Mouse (Mus musculus): ENCODE measurements at regions not wholly inside any gene's neighbourhood (a gene's known extent, or its start where the extent isn't known, plus 50 kb on each side); places are given as distances from the start of the nearest gene placed in this dataset.

DNA sequence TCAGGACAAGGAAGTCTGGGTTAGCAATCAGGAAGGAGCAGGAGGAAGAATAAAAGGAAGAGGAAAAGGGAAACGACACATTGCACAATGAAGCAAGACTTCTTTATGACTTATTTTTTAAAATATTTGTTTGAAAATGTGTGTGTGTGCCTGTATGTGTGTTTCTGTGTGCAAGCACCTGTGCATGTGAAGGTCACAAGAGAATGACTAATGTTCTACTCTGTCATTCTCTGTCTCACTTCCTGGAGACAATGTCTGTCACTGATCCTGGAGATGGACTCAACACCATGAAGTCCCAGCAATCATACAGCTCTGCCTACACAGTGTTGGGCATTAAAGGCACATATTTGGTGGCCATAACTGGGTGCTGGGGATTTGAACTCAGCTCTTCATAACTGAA is 96.2 kb upstream of the Trib2 start:
- no peak overlapping the region for H3K27ac ChIP-seq (ENCODE audit: control insufficient read depth, insufficient read depth, low read depth, low read length, poor library complexity)
- H3K4me1 ChIP-seq (ENCODE audit: control insufficient read depth, insufficient read depth, low read length), result no peaks in the 10 kb centered on the region
- H3K4me3 ChIP-seq (replicated peaks; ENCODE audit: control insufficient read depth, low read depth, low read length), result no peak overlapping the region
- 27% methylated on average over 1 of the region's 1 CpGs for WGBS
- TF ChIP-seq POLR2A (IDR thresholded peaks at IDR 0.05; ENCODE audit: borderline replicate concordance, control insufficient read depth, low read depth, low read length) (no peak), CTCF (IDR thresholded peaks at IDR 0.05; ENCODE audit: control insufficient read depth, insufficient read depth, low read length) (no peak)

DNA sequence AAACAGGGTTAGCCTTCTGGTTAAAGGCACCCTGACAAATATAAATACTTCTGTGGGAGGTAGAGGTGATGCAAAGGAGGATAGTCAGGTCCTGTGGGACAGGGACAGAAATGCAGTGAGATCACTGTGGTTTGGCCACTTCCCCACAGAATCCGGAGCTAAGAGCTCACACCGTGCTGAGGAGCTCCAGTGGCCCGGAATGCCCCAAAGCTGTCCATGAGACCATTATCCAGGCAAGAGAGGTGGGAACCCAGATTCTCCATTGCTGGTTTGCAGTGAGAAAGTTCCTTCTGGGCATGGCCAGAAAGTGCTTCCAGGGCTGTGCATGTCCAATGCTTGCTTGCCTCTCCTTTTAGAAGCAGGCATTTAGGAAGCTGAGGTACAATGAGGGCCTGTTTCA is 95.8 kb upstream of the Trib2 start:
- no peak for TF ChIP-seq POLR2A (IDR thresholded peaks at IDR 0.05; ENCODE audit: borderline replicate concordance, control insufficient read depth, low read depth, low read length)
- no peak for TF ChIP-seq CTCF (IDR thresholded peaks at IDR 0.05; ENCODE audit: control insufficient read depth, insufficient read depth, low read length)
- H3K27ac ChIP-seq (ENCODE audit: control insufficient read depth, insufficient read depth, low read depth, low read length, poor library complexity), result no peak overlapping the region
- no peaks in the 10 kb centered on the region for H3K4me1 ChIP-seq (ENCODE audit: control insufficient read depth, insufficient read depth, low read length)
- no peak overlapping the region for H3K4me3 ChIP-seq (replicated peaks; ENCODE audit: control insufficient read depth, low read depth, low read length)
- WGBS, result 52% methylated on average over 3 of the region's 3 CpGs

DNA sequence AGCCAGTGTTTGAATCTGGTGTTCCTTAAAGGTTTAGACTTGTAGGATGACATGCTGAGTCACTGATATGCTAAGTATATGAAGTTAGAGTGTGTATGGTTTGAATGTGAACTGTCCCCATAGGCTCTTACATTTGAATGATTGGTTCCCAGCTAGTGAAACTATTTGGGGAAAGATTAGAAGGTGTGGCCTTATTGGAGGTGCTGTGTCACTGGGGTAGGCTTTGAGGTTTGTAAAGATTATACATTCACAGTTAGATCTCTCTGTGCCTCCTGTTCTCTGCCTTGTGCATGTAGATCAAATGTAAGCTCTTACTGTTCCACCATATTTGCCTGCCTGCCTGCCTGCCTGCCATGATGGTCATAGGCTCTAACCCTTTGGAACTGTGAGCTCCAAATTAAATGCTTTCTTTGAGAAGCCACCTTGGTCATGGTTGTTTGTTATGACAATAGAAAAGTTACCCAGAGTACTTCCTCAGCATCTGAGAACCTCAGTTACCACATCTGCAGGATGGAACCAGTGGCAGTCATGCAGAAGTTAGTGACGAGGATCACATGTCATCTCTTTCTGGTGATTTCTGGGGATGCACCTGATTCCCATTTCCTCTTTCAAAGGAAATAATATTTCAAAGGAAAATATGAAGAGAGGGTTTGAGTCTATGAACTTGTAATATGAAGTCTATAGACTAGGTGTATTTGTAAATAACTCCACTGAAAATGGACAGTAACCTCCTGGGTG is 94.7 kb upstream of the Trib2 start:
- H3K4me1 ChIP-seq (ENCODE audit: control insufficient read depth, insufficient read depth, low read length), result no peaks in the 10 kb centered on the region
- 67% methylated on average over 1 of the region's 1 CpGs for WGBS
- TF ChIP-seq POLR2A (IDR thresholded peaks at IDR 0.05; ENCODE audit: borderline replicate concordance, control insufficient read depth, low read depth, low read length), result no peak
- TF ChIP-seq CTCF (IDR thresholded peaks at IDR 0.05; ENCODE audit: control insufficient read depth, insufficient read depth, low read length), result no peak

DNA sequence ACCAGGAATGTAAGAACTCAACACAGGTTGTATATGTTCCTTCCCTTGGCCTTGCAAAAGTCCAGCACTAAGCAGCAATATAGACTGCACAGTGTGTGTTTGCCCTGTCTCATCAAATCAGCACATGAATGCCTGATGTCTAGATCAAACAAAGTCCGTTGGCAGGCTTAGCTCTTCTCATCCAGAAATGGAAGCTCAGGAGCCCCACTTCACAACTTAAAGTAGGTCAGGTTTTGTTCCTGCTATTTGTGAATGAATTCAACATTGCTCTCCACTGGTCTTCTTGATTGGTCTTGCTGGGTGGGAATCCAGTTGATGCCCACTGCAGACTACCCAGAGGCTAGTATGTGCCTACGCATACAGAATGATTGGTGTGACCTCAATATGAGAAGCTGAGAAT is 80.8 kb upstream of the Trib2 start:
- WGBS, result 87% methylated on average over 2 of the region's 2 CpGs
- Histone ChIP-seq H3K27ac (ENCODE audit: control insufficient read depth, insufficient read depth, low read depth, low read length, poor library complexity) (no peak overlapping the region), H3K4me3 (replicated peaks; ENCODE audit: control insufficient read depth, low read depth, low read length) (no peak overlapping the region), H3K4me1 (ENCODE audit: control insufficient read depth, insufficient read depth, low read length) (no peaks in the 10 kb centered on the region; the same call in 1 of the 2 replicates)
- TF ChIP-seq CTCF (IDR thresholded peaks at IDR 0.05; ENCODE audit: control insufficient read depth, insufficient read depth, low read length), result no peak
- no peak for TF ChIP-seq POLR2A (IDR thresholded peaks at IDR 0.05; ENCODE audit: borderline replicate concordance, control insufficient read depth, low read depth, low read length)

More for the DNA sequence above, 94.7 kb upstream of the Trib2 start:
- no peak overlapping the region for H3K27ac ChIP-seq (ENCODE audit: control insufficient read depth, insufficient read depth, low read depth, low read length, poor library complexity)
- no peak overlapping the region for H3K4me3 ChIP-seq (replicated peaks; ENCODE audit: control insufficient read depth, low read depth, low read length)

DNA sequence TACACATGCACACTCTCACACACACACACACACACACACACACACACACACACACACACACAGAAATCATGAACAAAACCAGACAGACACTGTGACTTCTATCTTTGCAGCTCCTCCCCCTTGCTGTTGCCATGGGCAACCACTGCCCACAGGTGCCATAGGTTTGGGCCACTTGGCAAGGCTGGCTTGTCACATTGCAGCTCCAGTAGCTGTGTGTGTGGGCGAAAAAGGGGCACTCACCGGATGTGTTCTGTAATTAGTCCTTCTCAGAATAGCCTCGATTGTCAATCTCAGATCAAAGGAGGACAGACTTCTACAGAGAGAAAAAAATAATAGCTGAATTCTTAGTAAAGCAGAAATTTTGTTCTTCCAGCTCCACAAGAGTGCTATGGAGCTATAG is 79.8 kb upstream of the Trib2 start:
- 51% methylated on average over 3 of the region's 3 CpGs for WGBS
- Histone ChIP-seq H3K27ac (ENCODE audit: control insufficient read depth, insufficient read depth, low read depth, low read length, poor library complexity) (no peak overlapping the region), H3K4me3 (replicated peaks; ENCODE audit: control insufficient read depth, low read depth, low read length) (no peak overlapping the region)

DNA sequence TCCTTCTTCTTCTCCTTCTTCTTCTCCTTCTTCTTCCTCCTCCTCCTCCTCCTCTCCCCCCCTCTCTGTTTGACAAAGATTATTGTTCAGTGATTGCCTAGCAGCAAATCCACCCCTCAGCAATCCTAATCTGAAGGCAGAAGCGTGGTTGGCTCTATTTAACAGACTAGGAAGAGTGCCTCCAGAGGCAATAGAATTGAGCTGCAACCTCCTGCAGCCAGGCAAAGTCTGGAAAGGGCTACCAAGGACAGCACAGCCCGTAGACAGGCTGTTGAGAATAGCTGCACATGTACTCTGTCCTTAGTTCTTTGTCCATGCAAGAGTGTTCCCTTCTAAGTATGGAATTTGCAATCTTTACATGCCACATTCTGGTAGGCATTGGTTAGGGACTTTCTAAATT is 78.5 kb upstream of the Trib2 start:
- 51% methylated on average over 2 of the region's 2 CpGs for WGBS
- Histone ChIP-seq H3K27ac (ENCODE audit: control insufficient read depth, insufficient read depth, low read depth, low read length, poor library complexity) (no peak overlapping the region), H3K4me3 (replicated peaks; ENCODE audit: control insufficient read depth, low read depth, low read length) (no peak overlapping the region), H3K4me1 (ENCODE audit: control insufficient read depth, insufficient read depth, low read length) (no peaks in the 10 kb centered on the region; the same call in 1 of the 2 replicates)
- TF ChIP-seq POLR2A (IDR thresholded peaks at IDR 0.05; ENCODE audit: borderline replicate concordance, control insufficient read depth, low read depth, low read length) (no peak), CTCF (IDR thresholded peaks at IDR 0.05; ENCODE audit: control insufficient read depth, insufficient read depth, low read length) (no peak)

More for the DNA sequence above, 79.8 kb upstream of the Trib2 start:
- TF ChIP-seq POLR2A (IDR thresholded peaks at IDR 0.05; ENCODE audit: borderline replicate concordance, control insufficient read depth, low read depth, low read length), result no peak
- TF ChIP-seq CTCF (IDR thresholded peaks at IDR 0.05; ENCODE audit: control insufficient read depth, insufficient read depth, low read length), result no peak
- H3K4me1 ChIP-seq (ENCODE audit: control insufficient read depth, insufficient read depth, low read length), result no peaks in the 10 kb centered on the region; the same call in 1 of the 2 replicates

DNA sequence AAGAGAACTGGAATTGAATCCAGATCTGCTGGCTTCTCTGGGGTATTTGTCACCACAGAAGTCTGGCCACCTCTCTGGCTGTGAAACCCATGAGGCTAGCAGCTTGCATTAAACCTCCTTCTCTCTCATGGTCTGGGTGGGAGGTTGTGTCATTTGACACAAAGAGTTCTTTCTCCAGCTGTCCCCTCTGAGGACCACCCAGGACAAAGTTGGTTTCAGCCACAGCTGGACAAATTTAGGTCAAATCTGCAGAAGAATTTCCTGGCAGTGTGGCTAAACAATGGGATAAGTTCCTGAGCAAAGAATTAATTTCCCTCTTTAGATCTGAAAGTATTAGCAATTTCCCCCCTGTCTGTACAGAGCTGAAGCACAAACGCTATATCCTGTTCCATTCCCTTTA is 73.9 kb upstream of the Trib2 start:
- TF ChIP-seq POLR2A (IDR thresholded peaks at IDR 0.05; ENCODE audit: borderline replicate concordance, control insufficient read depth, low read depth, low read length), result no peak
- no peak for TF ChIP-seq CTCF (IDR thresholded peaks at IDR 0.05; ENCODE audit: control insufficient read depth, insufficient read depth, low read length)
- no peaks in the 10 kb centered on the region; the same call in 1 of the 2 replicates for H3K4me1 ChIP-seq (ENCODE audit: control insufficient read depth, insufficient read depth, low read length)
- no peak overlapping the region for H3K27ac ChIP-seq (ENCODE audit: control insufficient read depth, insufficient read depth, low read depth, low read length, poor library complexity)
- 82% methylated on average over 1 of the region's 1 CpGs for WGBS
- no peak overlapping the region for H3K4me3 ChIP-seq (replicated peaks; ENCODE audit: control insufficient read depth, low read depth, low read length)

DNA sequence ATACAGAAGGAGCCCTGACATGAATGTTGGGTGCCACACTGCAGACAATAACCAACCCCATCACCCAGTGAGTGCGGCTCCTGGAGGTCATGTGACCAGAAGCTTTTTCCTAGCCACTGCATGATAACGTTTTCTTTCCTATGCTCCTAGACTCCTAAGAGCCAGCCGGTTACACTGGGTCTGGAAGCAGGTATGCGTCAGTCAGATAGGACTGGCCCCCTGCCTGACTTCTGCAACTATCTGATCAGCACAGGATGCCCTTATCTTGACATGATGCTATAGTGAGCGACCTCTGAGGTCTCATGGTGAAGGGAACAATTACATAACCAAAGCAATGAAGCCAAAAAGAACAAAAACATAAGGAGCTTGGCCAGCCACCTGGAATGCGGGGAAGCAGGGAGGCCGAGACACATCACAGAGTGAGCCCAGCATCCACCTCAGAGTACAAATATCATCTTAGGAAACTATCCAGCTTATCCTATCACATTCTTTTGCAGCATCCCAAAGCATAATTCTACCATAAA is 63.2 kb upstream of the Trib2 start:
- H3K27ac ChIP-seq (ENCODE audit: control insufficient read depth, insufficient read depth, low read depth, low read length, poor library complexity), result no peak overlapping the region
- H3K4me3 ChIP-seq (replicated peaks; ENCODE audit: control insufficient read depth, low read depth, low read length), result no peak overlapping the region
- no peak for TF ChIP-seq POLR2A (IDR thresholded peaks at IDR 0.05; ENCODE audit: borderline replicate concordance, control insufficient read depth, low read depth, low read length)
- TF ChIP-seq CTCF (IDR thresholded peaks at IDR 0.05; ENCODE audit: control insufficient read depth, insufficient read depth, low read length), result no peak
- no peaks in the 10 kb centered on the region for H3K4me1 ChIP-seq (ENCODE audit: control insufficient read depth, insufficient read depth, low read length)
- WGBS, result 72% methylated on average over 7 of the region's 7 CpGs
